ENCODE assay signal across 9 mouse cellular contexts in genomic region chr3:104442357-104442756, GRCm38 (mm10).
DNase-seq lines count a peak whose midpoint lies in the region; ATAC-seq lines count a peak whose summit lies in the region.
"Had no signal": no experiment of that assay in that cellular context is flagged by ENCODE, and none has a peak within 500 bp of the region (broad histone marks: within the 10 kb centered on the region; RNA-seq: fewer than 3 reads in every experiment).

No protein-coding gene starts in this region.

- no peaks in the 10 kb centered on the region for H3K36me3 ChIP-seq in heart, embryonic 10.5 days
- H3K36me3 ChIP-seq in embryonic facial prominence, embryonic 13.5 days = no peaks in the 10 kb centered on the region
- no peaks in the 10 kb centered on the region for H3K36me3 ChIP-seq in hindbrain, embryonic 12.5 days
- H3K36me3 ChIP-seq in midbrain, embryonic 11.5 days (ENCODE audit: control insufficient read depth, insufficient read depth, low read length) = no peaks in the 10 kb centered on the region

- peak overlapping the region; percentile 51; the same call in 1 of the 2 replicates for H3K9ac ChIP-seq in embryonic facial prominence, embryonic 13.5 days
- H3K9ac ChIP-seq in hindbrain, embryonic 12.5 days = peak overlapping the region; percentile 35; the same call in 1 of the 2 replicates
- H3K9ac ChIP-seq in midbrain, embryonic 11.5 days (ENCODE audit: low read length) = peak overlapping the region; percentile 42

- peaks cover 31% of the 10 kb centered on the region for H3K4me1 ChIP-seq in heart, embryonic 10.5 days
- H3K4me1 ChIP-seq in embryonic facial prominence, embryonic 13.5 days = peaks cover 10% of the 10 kb centered on the region; the same call in 1 of the 2 replicates
- H3K4me1 ChIP-seq in hindbrain, embryonic 12.5 days = peaks cover 2% of the 10 kb centered on the region; the same call in 1 of the 2 replicates
- no peaks in the 10 kb centered on the region for H3K4me1 ChIP-seq in midbrain, embryonic 11.5 days (ENCODE audit: control insufficient read depth, insufficient read depth, low read length)

- H3K4me2 ChIP-seq in embryonic facial prominence, embryonic 13.5 days = peak overlapping the region; percentile 55
- H3K4me2 ChIP-seq in hindbrain, embryonic 12.5 days (replicated peaks) = peak overlapping the region; percentile 41
- H3K4me2 ChIP-seq in midbrain, embryonic 11.5 days = peak overlapping the region; percentile 14

- no peaks in the 10 kb centered on the region for H3K27me3 ChIP-seq in heart, embryonic 10.5 days (ENCODE audit: insufficient read depth, poor library complexity, severe bottlenecking)
- no peaks in the 10 kb centered on the region for H3K27me3 ChIP-seq in embryonic facial prominence, embryonic 13.5 days
- H3K27me3 ChIP-seq in hindbrain, embryonic 12.5 days = no peaks in the 10 kb centered on the region
- H3K27me3 ChIP-seq in midbrain, embryonic 11.5 days (ENCODE audit: control insufficient read depth, insufficient read depth, low read length) = no peaks in the 10 kb centered on the region
- H3K27me3 ChIP-seq: CH12.LX had no signal

- intact Hi-C loops in left cerebral cortex, postnatal 36 days (cut with DNase I) = loop anchor here (5.0 kb wide), 2 partner anchors 220 to 420 kb away; partner anchors contain the start of gene Magi3

- no peaks in the 10 kb centered on the region for H3K9me3 ChIP-seq in heart, embryonic 10.5 days
- H3K9me3 ChIP-seq in embryonic facial prominence, embryonic 13.5 days = no peaks in the 10 kb centered on the region
- H3K9me3 ChIP-seq in hindbrain, embryonic 12.5 days (replicated peaks) = no peaks in the 10 kb centered on the region
- no peaks in the 10 kb centered on the region for H3K9me3 ChIP-seq in midbrain, embryonic 11.5 days (ENCODE audit: control insufficient read depth, low read length)

- 0 out of 2 replicates have a peak overlapping the region, but pooled peaks have one; percentile 5 for H3K4me3 ChIP-seq in heart, embryonic 10.5 days
- peak overlapping the region; percentile 10; the same call in 1 of the 2 replicates for H3K4me3 ChIP-seq in embryonic facial prominence, embryonic 13.5 days
- no peak overlapping the region for H3K4me3 ChIP-seq in hindbrain, embryonic 12.5 days
- H3K4me3 ChIP-seq in midbrain, embryonic 11.5 days (ENCODE audit: low read depth, low read length) = no peak overlapping the region

- 24% methylated on average over 5 of the region's 5 CpGs for WGBS in heart, embryonic 10.5 days
- 12% methylated on average over 5 of the region's 5 CpGs for WGBS in embryonic facial prominence, embryonic 13.5 days
- 32% methylated on average over 5 of the region's 5 CpGs for WGBS in hindbrain, embryonic 12.5 days
- 27% methylated on average over 5 of the region's 5 CpGs for WGBS in midbrain, embryonic 11.5 days

- 0 out of 2 replicates have a peak, but pooled peaks have one; percentile 54 for ATAC-seq in embryonic facial prominence, embryonic 13.5 days (ENCODE audit: insufficient number of reproducible peaks, insufficient read depth, low FRiP score, low TSS enrichment, low read depth)
- ATAC-seq in hindbrain, embryonic 12.5 days (ENCODE audit: low FRiP score) = peak; percentile 3; the same call in 1 of the 2 replicates
- peak; percentile 53; the same call in 1 of the 2 replicates for ATAC-seq in midbrain, embryonic 11.5 days (ENCODE audit: low FRiP score)
- ATAC-seq in megakaryocyte progenitor cell, adult 5-6 weeks (replicated peaks; ENCODE audit: poor library complexity) = no peak

- H3K27ac ChIP-seq in heart, embryonic 10.5 days = peak overlapping the region; percentile 89
- H3K27ac ChIP-seq in embryonic facial prominence, embryonic 13.5 days = peak overlapping the region; percentile 62
- H3K27ac ChIP-seq in hindbrain, embryonic 12.5 days = no peak overlapping the region
- no peak overlapping the region for H3K27ac ChIP-seq in midbrain, embryonic 11.5 days (ENCODE audit: low read depth, low read length)

- DNase-seq in heart, embryonic 10.5 days (ENCODE audit: low spot score) = no peak
- DNase-seq in heart, adult 9 months (ENCODE audit: low spot score in 2 of 2) = no peak
- no peak for DNase-seq in midbrain, embryonic 11.5 days (ENCODE audit: low spot score, missing footprints)
- no peak for DNase-seq in MN1 (ENCODE audit: low spot score)
- DNase-seq in left cerebral cortex, postnatal 36 days (ENCODE audit: low spot score in 2 of 2) = no peak

Comparison
In these comparisons a context has a peak if more than half of its experiments do, and no peak if none do; other contexts are left out.
1. H3K27ac ChIP-seq: peak in heart, embryonic 10.5 days (single experiment) and embryonic facial prominence, embryonic 13.5 days (single experiment); none in hindbrain, embryonic 12.5 days (single experiment) and midbrain, embryonic 11.5 days (single experiment).
2. H3K4me3 ChIP-seq: peak in heart, embryonic 10.5 days (single experiment) and embryonic facial prominence, embryonic 13.5 days (single experiment); none in hindbrain, embryonic 12.5 days (single experiment) and midbrain, embryonic 11.5 days (single experiment).
3. Peak in every context shown above with its lines, with median percentiles within 50 percentile points of each other: H3K4me2 ChIP-seq and H3K9ac ChIP-seq.